Comparison of ENCODE assay signal across 11 mouse cellular contexts in the genomic region with DNA sequence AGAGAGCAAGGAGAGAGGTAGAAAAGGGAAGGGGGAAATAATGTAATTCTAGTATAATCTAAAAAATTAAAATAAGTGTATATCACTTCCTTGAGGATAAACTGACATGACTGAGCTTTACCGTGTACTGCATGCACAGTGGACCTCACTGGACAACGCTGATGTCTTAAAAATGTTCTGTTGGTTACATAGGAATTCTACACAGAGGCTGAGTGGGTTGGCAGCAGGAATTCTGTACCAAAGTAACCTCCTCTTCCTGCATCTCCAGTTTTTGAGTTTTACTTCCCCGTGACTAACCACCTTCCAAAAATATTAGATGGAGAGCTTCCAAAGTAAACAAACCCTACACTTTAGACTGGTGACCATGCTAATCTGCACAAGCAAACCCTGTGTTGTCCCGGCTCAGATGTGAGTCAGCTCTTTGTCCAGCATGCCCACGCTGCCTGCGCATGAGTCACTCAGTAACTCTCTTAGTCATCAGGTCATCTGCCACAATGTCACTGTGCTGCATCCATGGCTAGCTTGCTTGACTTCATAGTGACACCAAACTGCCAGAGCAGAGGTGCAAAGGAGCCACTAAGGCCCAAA.
DNase-seq lines count a peak whose midpoint lies in the region; ATAC-seq and TF ChIP-seq lines count a peak whose summit lies in the region.
"Had no signal": no experiment of that assay in that cellular context is flagged by ENCODE, and none has a peak within 500 bp of the region (broad histone marks: within the 10 kb centered on the region; RNA-seq: fewer than 3 reads in every experiment).

No protein-coding gene starts in this region.

- peak; percentile 30 for DNase-seq in left cerebral cortex, adult 11 months (ENCODE audit: low spot score)
- DNase-seq in left cerebral cortex, postnatal 10 days (ENCODE audit: extremely low spot score in 1 of 2, low spot score in 2 of 2), result no peak
- DNase-seq in adrenal gland, postnatal 14 days, result peak; percentile 72
- no peak for DNase-seq in midbrain, embryonic 11.5 days (ENCODE audit: low spot score, missing footprints)
- DNase-seq in heart, postnatal 10 days, result no peak
- DNase-seq in layer of hippocampus, postnatal 10 days (ENCODE audit: low spot score in 2 of 2), result no peak
- DNase-seq: cerebellum, adult 11-12 months had no signal

- H3K9me3 ChIP-seq in lung, embryonic 16.5 days (ENCODE audit: control insufficient read depth, low read length), result no peaks in the 10 kb centered on the region
- no peaks in the 10 kb centered on the region for H3K9me3 ChIP-seq in midbrain, embryonic 11.5 days (ENCODE audit: control insufficient read depth, low read length)
- H3K9me3 ChIP-seq: liver, embryonic 15.5 days had no signal

- 48% methylated on average over 6 of the region's 6 CpGs for WGBS in lung, embryonic 16.5 days
- WGBS in midbrain, embryonic 11.5 days, result 87% methylated on average over 6 of the region's 6 CpGs

- H3K27ac ChIP-seq in lung, embryonic 16.5 days (ENCODE audit: low read length), result no peak overlapping the region
- H3K27ac ChIP-seq in midbrain, embryonic 11.5 days (ENCODE audit: low read depth, low read length), result no peak overlapping the region
- H3K27ac ChIP-seq: liver, embryonic 15.5 days had no signal

- H3K4me1 ChIP-seq in lung, embryonic 16.5 days (replicated peaks; ENCODE audit: control insufficient read depth, insufficient read depth, low read length), result peaks cover 5% of the 10 kb centered on the region; the same call in 1 of the 2 replicates
- H3K4me1 ChIP-seq in midbrain, embryonic 11.5 days (ENCODE audit: control insufficient read depth, insufficient read depth, low read length), result no peaks in the 10 kb centered on the region
- H3K4me1 ChIP-seq: liver, embryonic 15.5 days had no signal

- no peak overlapping the region for H3K4me2 ChIP-seq in lung, embryonic 16.5 days (ENCODE audit: low read depth, low read length)
- H3K4me2 ChIP-seq in midbrain, embryonic 11.5 days, result no peak overlapping the region
- H3K4me2 ChIP-seq: liver, embryonic 15.5 days had no signal

- H3K9ac ChIP-seq in lung, embryonic 16.5 days (ENCODE audit: low read length), result no peak overlapping the region
- H3K9ac ChIP-seq in midbrain, embryonic 11.5 days (ENCODE audit: low read length), result no peak overlapping the region
- H3K9ac ChIP-seq: liver, embryonic 15.5 days had no signal

- peak; percentile 84 for ATAC-seq in lung, embryonic 16.5 days (ENCODE audit: low read depth)
- no peak for ATAC-seq in midbrain, embryonic 11.5 days (ENCODE audit: low FRiP score)
- ATAC-seq: inflammation-experienced regulatory T-cells, adult 6 months had no signal

- H3ac ChIP-seq in C2C12 (ENCODE audit: control insufficient read depth, insufficient read length, low read depth), result no peak overlapping the region

- intact Hi-C loops in left cerebral cortex, postnatal 10 days (cut with DNase I), result no loop called here
- intact Hi-C loops in heart, postnatal 10 days (cut with DNase I), result no loop called here

- H3K36me3 ChIP-seq in C2C12 (ENCODE audit: control insufficient read depth, insufficient read depth), result no peaks in the 10 kb centered on the region
- no peaks in the 10 kb centered on the region for H3K36me3 ChIP-seq in lung, embryonic 16.5 days (ENCODE audit: control insufficient read depth, insufficient read depth, low read length)
- H3K36me3 ChIP-seq in midbrain, embryonic 11.5 days (ENCODE audit: control insufficient read depth, insufficient read depth, low read length), result no peaks in the 10 kb centered on the region
- H3K36me3 ChIP-seq: liver, embryonic 15.5 days had no signal

- no peaks in the 10 kb centered on the region for H3K79me2 ChIP-seq in C2C12 (ENCODE audit: control insufficient read depth, insufficient read depth)

- no peak overlapping the region for H3K4me3 ChIP-seq in C2C12 (ENCODE audit: insufficient read depth, poor library complexity, severe bottlenecking)
- H3K4me3 ChIP-seq in lung, embryonic 16.5 days (ENCODE audit: low read length), result no peak overlapping the region
- H3K4me3 ChIP-seq in midbrain, embryonic 11.5 days (ENCODE audit: low read depth, low read length), result no peak overlapping the region
- H3K4me3 ChIP-seq: liver, embryonic 15.5 days had no signal

- no peak for TF ChIP-seq CTCF in C2C12 (IDR thresholded peaks at IDR 0.05; ENCODE audit: control insufficient read depth, insufficient read depth, insufficient read length)

- H3K79me3 ChIP-seq in C2C12 (ENCODE audit: low read depth), result no peaks in the 10 kb centered on the region

- H3K27me3 ChIP-seq in C2C12 (ENCODE audit: control insufficient read depth, insufficient read depth, insufficient read length), result no peaks in the 10 kb centered on the region
- no peaks in the 10 kb centered on the region for H3K27me3 ChIP-seq in lung, embryonic 16.5 days (ENCODE audit: control insufficient read depth, insufficient read depth, low read depth, low read length)
- no peaks in the 10 kb centered on the region for H3K27me3 ChIP-seq in midbrain, embryonic 11.5 days (ENCODE audit: control insufficient read depth, insufficient read depth, low read length)
- H3K27me3 ChIP-seq: liver, embryonic 15.5 days had no signal

TF ChIP-seq in C2C12, 6 proteins besides CTCF, POLR2A, EP300 and RAD21:
- TF ChIP-seq CEBPB (IDR thresholded peaks at IDR 0.05; ENCODE audit: low read depth), result no peak
- TF ChIP-seq USF1 (IDR thresholded peaks at IDR 0.05; ENCODE audit: low read depth), result no peak
- peak; percentile 75 for TF ChIP-seq MYOD1 (IDR thresholded peaks at IDR 0.05; ENCODE audit: control insufficient read depth, insufficient read length, low read depth)
- no peak for TF ChIP-seq MYOG (IDR thresholded peaks at IDR 0.05; ENCODE audit: control insufficient read depth, extremely low read depth, insufficient read length)
- peak; percentile 86 for TF ChIP-seq FOSL1 (IDR thresholded peaks at IDR 0.05; ENCODE audit: insufficient read depth, low read length, poor library complexity, severe bottlenecking)
- TF ChIP-seq MAX (IDR thresholded peaks at IDR 0.05), result peak; percentile 78

Comparison
In these comparisons a context has a peak if more than half of its experiments do, and no peak if none do; other contexts are left out.
1. DNase-seq: peak in left cerebral cortex, adult 11 months (single experiment) and adrenal gland, postnatal 14 days (single experiment); none in left cerebral cortex, postnatal 10 days (0 of 2), midbrain, embryonic 11.5 days (single experiment), heart, postnatal 10 days (0 of 2) and layer of hippocampus, postnatal 10 days (0 of 2).